Mouse (Mus musculus) cerebellum, adult 2 months (tissue): Measurements from ENCODE around the gene Frmd3. TPM values are rescaled to one million over a fixed set of nuclear protein-coding genes. Genes with fewer than 3 reads are reported as not detected.
A peak's percentile ranks its signal among the peaks of the same experiment; 100 is the strongest.
"Not testable (repeated sequence)": the region's sequence is repeated elsewhere in the genome, so short reads cannot be mapped to it uniquely, and the experiment has no call there.

Experiments
- DNase-seq, 2 experiments: peaks; one replicate each; pipeline ENCODE4 v3.0.0; 2021
- H3K27ac ChIP-seq: fragments of 200-500 bp; 2 replicates; pipeline ENCODE4 v1.5.1; 2012; ENCODE audit warnings: low read length, control low read depth, inconsistent platforms; ENCODE audit not compliant: insufficient read depth
- H3K27me3 ChIP-seq: fragments of 200-500 bp; 2 replicates; pipeline ENCODE4 v1.6.1; 2012; ENCODE audit warnings: inconsistent platforms, mild to moderate bottlenecking, low read length, moderate library complexity; ENCODE audit not compliant: control insufficient read depth, insufficient read depth
- H3K4me1 ChIP-seq: fragments of 200-500 bp; 2 replicates; pipeline ENCODE4 v1.6.1; 2011; ENCODE audit warnings: low read length; ENCODE audit not compliant: control insufficient read depth, insufficient read depth
- H3K4me3 ChIP-seq: fragments of 200-500 bp; replicated peaks from 2 replicates; pipeline ENCODE3; 2011; ENCODE audit warnings: mild to moderate bottlenecking, low read depth, low read length, control low read depth; ENCODE audit not compliant: insufficient read depth
- CTCF ChIP-seq: fragments of 200-500 bp; IDR thresholded peaks from 2 replicates; pipeline ENCODE4 v1.5.1; 2011; ENCODE audit warnings: low read depth, mild to moderate bottlenecking, control low read depth, low read length, moderate library complexity, borderline replicate concordance; ENCODE audit not compliant: insufficient read depth
- POLR2A ChIP-seq: fragments of 200-500 bp; IDR thresholded peaks from 2 replicates; pipeline ENCODE4 v1.6.1; 2011; ENCODE audit warnings: low read length, control low read depth, borderline replicate concordance; ENCODE audit not compliant: insufficient read depth
- WGBS: fragments of 180-500 bp; shearing (Covaris S2); methylation state at CpG from one replicate; pipeline ENCODE4 v1.1.7; 2018; 5-methylcytosine and 5-hydroxymethylcytosine counted together
- polyA plus RNA-seq: library from polyadenylated mRNA; depleted of rRNA; stranded (reverse); fragments of >200 nt; gene quantifications from 2 replicates; pipeline ENCODE4 v1.2.3, GENCODE M21; 2012

Gene Frmd3
- polyA plus RNA-seq, 1 experiment, result 9.0 TPM

GRCm38 (mm10) chr4:74076727-74077126 is 63.5 kb downstream of the Frmd3 start:
- H3K4me3 ChIP-seq, result no peak overlapping the region
- H3K27me3 ChIP-seq, result no peaks in the 10 kb centered on the region
- WGBS, result 1% methylated on average over 2 of the region's 2 CpGs
- TF ChIP-seq CTCF, result no peak
- TF ChIP-seq POLR2A, result no peak
- H3K27ac ChIP-seq, result no peak overlapping the region
- peak; percentile 15 to 64 for DNase-seq
- no peaks in the 10 kb centered on the region; the same call in 1 of the 2 replicates for H3K4me1 ChIP-seq

- TF ChIP-seq POLR2A (no peak), CTCF (no peak)
- Histone ChIP-seq H3K4me3 (no peak overlapping the region), H3K4me1 (no peaks in the 10 kb centered on the region), H3K27me3 (no peaks in the 10 kb centered on the region), H3K27ac (no peak overlapping the region)
- no peak for DNase-seq
- WGBS, result 87% methylated on average over 3 of the region's 3 CpGs
Observed at GRCm38 (mm10) chr4:74110816-74111215, 97.6 kb downstream of the Frmd3 start.

GRCm38 (mm10) chr4:74191528-74191927 is 178.3 kb downstream of the Frmd3 start:
- Histone ChIP-seq H3K4me3 (no peak overlapping the region), H3K4me1 (no peaks in the 10 kb centered on the region), H3K27ac (no peak overlapping the region), H3K27me3 (no peaks in the 10 kb centered on the region)
- TF ChIP-seq POLR2A (no peak), CTCF (no peak)
- DNase-seq, result no peak

- no peaks in the 10 kb centered on the region for H3K4me1 ChIP-seq
- H3K27ac ChIP-seq, result no peak overlapping the region
- no peaks in the 10 kb centered on the region for H3K27me3 ChIP-seq
- H3K4me3 ChIP-seq, result no peak overlapping the region
- DNase-seq, result no peak
- TF ChIP-seq POLR2A (no peak), CTCF (no peak)
Observed at GRCm38 (mm10) chr4:74201281-74201811, 188.1 kb downstream of the Frmd3 start.

GRCm38 (mm10) chr4:74221780-74222179 is 208.5 kb downstream of the Frmd3 start:
- H3K4me3 ChIP-seq, H3K27ac ChIP-seq: not testable (repeated sequence)
- 94% methylated on average over 1 of the region's 1 CpGs for WGBS

GRCm38 (mm10) chr4:74222360-74222759 is 209.1 kb downstream of the Frmd3 start:
- TF ChIP-seq POLR2A (no peak), CTCF (peak; percentile 25; the same call in 1 of the 2 replicates)
- Histone ChIP-seq H3K4me3 (no peak overlapping the region), H3K27me3 (no peaks in the 10 kb centered on the region), H3K27ac (no peak overlapping the region), H3K4me1 (no peaks in the 10 kb centered on the region)
- DNase-seq, result no peak
- WGBS, result 32% methylated on average over 3 of the region's 3 CpGs

More at GRCm38 (mm10) chr4:74221780-74222179, 208.5 kb downstream of the Frmd3 start:
- not testable (repeated sequence) for H3K27me3 ChIP-seq, H3K4me1 ChIP-seq, DNase-seq

- TF ChIP-seq CTCF, result no peak
- no peak for TF ChIP-seq POLR2A
- no peak for DNase-seq
- no peak overlapping the region for H3K4me3 ChIP-seq
- no peak overlapping the region for H3K27ac ChIP-seq
- no peaks in the 10 kb centered on the region for H3K4me1 ChIP-seq
- 72% methylated on average over 2 of the region's 2 CpGs for WGBS
- no peaks in the 10 kb centered on the region for H3K27me3 ChIP-seq
Observed at GRCm38 (mm10) chr4:74224210-74224609, 211.0 kb downstream of the Frmd3 start.

- TF ChIP-seq CTCF (peak; percentile 35; the same call in 1 of the 2 replicates), POLR2A (no peak)
- 65% methylated on average over 4 of the region's 4 CpGs for WGBS
- DNase-seq, result no peak
- H3K4me1 ChIP-seq, result no peaks in the 10 kb centered on the region
- no peaks in the 10 kb centered on the region for H3K27me3 ChIP-seq
- H3K27ac ChIP-seq, result no peak overlapping the region
- H3K4me3 ChIP-seq, result no peak overlapping the region
Observed at GRCm38 (mm10) chr4:74230994-74231393, 217.8 kb downstream of the Frmd3 start.

- whole genome bisulfite sequencing, result 58% methylated on average over 5 of the region's 5 CpGs
Observed at GRCm38 (mm10) chr4:74231405-74231804, 218.2 kb downstream of the Frmd3 start.

More at GRCm38 (mm10) chr4:74231405-74231804, 218.2 kb downstream of the Frmd3 start:
- H3K27ac ChIP-seq, result no peak overlapping the region
- DNase-seq, result peak; percentile 37 to 42
- H3K27me3 ChIP-seq, result no peaks in the 10 kb centered on the region
- no peaks in the 10 kb centered on the region for H3K4me1 ChIP-seq
- H3K4me3 ChIP-seq, result no peak overlapping the region
- TF ChIP-seq CTCF (peak; percentile 69), POLR2A (no peak)
